Mouse (Mus musculus) gastrocnemius, postnatal 36 days (tissue): ENCODE measurements at regions not wholly inside any gene's neighbourhood (a gene's known extent, or its start where the extent isn't known, plus 50 kb on each side); places are given as distances from the start of the nearest gene placed in this dataset.
A peak's percentile ranks its signal among the peaks of the same experiment; 100 is the strongest.

Experiments used
- DNase-seq, 2 experiments: peaks; one replicate each; pipeline ENCODE4 v3.0.0; 2022
- intact Hi-C: fragments of 180-260 bp; cut with DNase I; formaldehyde crosslinking; loops from one replicate; pipeline ENCODE4 v1.15.1; 2025

GRCm38 (mm10) chr13:71064590-71065307 is 223.1 kb upstream of the Adamts16 start:
- intact Hi-C loops = no loop called here
- DNase-seq = no peak

- no peak for DNase-seq
- intact Hi-C loops = no loop called here
These were observed 212.0 kb upstream of the Adamts16 start for GRCm38 (mm10) chr13:71053361-71054264.

GRCm38 (mm10) chr13:71050646-71051045 is 209.0 kb upstream of the Adamts16 start:
- no peak for DNase-seq
- intact Hi-C loops = no loop called here

GRCm38 (mm10) chr13:71036000-71036399 is 194.4 kb upstream of the Adamts16 start:
- no peak for DNase-seq
- intact Hi-C loops = no loop called here

GRCm38 (mm10) chr13:71034926-71035687 is 193.5 kb upstream of the Adamts16 start:
- DNase-seq = no peak
- intact Hi-C loops = no loop called here

- intact Hi-C loops = loop anchor here (10.0 kb wide), 1 partner anchor 163 kb away; the partner anchor contains the start of gene Adamts16
- DNase-seq = no peak
These were observed 166.6 kb upstream of the Adamts16 start for GRCm38 (mm10) chr13:71008216-71008615.

- DNase-seq = no peak
- intact Hi-C loops = loop anchor here (10.0 kb wide), 1 partner anchor 161 kb away; the partner anchor contains the start of gene Adamts16
These were observed 164.5 kb upstream of the Adamts16 start for GRCm38 (mm10) chr13:71006117-71006516.

GRCm38 (mm10) chr13:71003517-71003916 is 161.9 kb upstream of the Adamts16 start:
- intact Hi-C loops = loop anchor here (10.0 kb wide), 1 partner anchor 159 kb away; the partner anchor contains the start of gene Adamts16
- DNase-seq = no peak

GRCm38 (mm10) chr13:71001278-71001677 is 159.7 kb upstream of the Adamts16 start:
- DNase-seq = peak; percentile 33 to 39
- intact Hi-C loops = loop anchor here (2.0 to 10.0 kb wide), 2 partner anchors 156 to 358 kb away; partner anchors contain the start of gene Adamts16

- DNase-seq = no peak
- intact Hi-C loops = loop anchor here (2.0 to 10.0 kb wide), 2 partner anchors 156 to 358 kb away; partner anchors contain the start of gene Adamts16
These were observed 158.9 kb upstream of the Adamts16 start for GRCm38 (mm10) chr13:71000422-71001008.

GRCm38 (mm10) chr13:70993522-70993921 is 151.9 kb upstream of the Adamts16 start:
- intact Hi-C loops = no loop called here
- DNase-seq = no peak

- intact Hi-C loops = no loop called here
- DNase-seq = no peak
These were observed 148.5 kb upstream of the Adamts16 start for GRCm38 (mm10) chr13:70989999-70990645.

GRCm38 (mm10) chr13:70979344-70979743 is 137.7 kb upstream of the Adamts16 start:
- intact Hi-C loops = no loop called here

GRCm38 (mm10) chr13:70978547-70979307 is 137.1 kb upstream of the Adamts16 start:
- no peak for DNase-seq
- intact Hi-C loops = no loop called here

More at GRCm38 (mm10) chr13:70979344-70979743, 137.7 kb upstream of the Adamts16 start:
- DNase-seq = no peak

- intact Hi-C loops = no loop called here
These were observed 128.0 kb upstream of the Adamts16 start for GRCm38 (mm10) chr13:70969596-70969995.

GRCm38 (mm10) chr13:70967781-70968180 is 126.2 kb upstream of the Adamts16 start:
- intact Hi-C loops = no loop called here
- no peak for DNase-seq

More at GRCm38 (mm10) chr13:70969596-70969995, 128.0 kb upstream of the Adamts16 start:
- no peak for DNase-seq

- intact Hi-C loops = no loop called here
- DNase-seq = no peak
These were observed 121.8 kb upstream of the Adamts16 start for GRCm38 (mm10) chr13:70963384-70963783.

- no peak for DNase-seq
- intact Hi-C loops = no loop called here
These were observed 92.9 kb upstream of the Adamts16 start for GRCm38 (mm10) chr13:70934309-70935037.
